In the genomic region with DNA sequence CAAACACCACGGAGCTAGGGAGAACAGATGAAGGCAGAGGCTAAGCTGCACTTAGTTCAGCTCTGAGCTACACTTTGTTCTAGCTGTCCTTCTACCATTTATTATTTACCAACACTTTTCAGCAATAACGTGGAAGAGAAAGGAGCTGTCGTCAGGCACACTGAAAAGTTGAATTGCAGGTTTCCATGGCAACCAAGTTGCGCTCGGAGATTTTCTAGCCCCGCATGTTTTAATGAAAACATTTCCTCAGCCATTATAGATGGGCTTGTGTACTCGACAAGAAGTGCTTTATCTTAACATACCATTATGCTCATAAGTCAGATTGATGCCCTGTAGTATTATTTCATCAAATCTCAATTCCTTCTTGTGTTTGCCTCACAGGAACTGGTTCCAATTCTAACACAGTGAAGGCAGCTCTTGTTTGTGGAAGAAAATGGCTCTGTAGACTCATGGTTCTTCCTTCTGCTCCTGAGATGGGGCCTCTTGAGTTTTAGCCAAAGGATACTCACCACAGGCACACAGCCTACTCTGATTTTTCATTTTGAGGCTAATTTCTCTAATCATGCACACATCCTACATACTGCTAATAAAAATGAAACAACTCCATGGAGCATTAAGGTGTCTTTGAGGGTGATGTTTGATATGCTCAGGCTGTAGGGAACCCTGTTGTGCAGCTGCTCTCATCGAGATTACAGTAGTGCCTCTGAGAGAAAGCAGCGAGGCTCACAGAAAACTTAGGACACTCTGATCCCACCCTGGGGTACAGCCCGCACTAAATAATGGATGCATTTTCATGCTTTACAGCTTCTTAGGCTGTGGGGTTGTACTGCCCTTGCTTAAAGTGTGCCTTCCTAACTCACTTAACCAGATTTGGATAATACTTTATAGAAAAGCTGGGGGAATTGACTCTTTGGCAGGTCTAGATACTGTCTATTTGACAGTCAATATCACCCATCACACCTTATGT, we compare ENCODE assay signal across 14 mouse cellular contexts.
DNase-seq lines count a peak whose midpoint lies in the region; ATAC-seq and TF ChIP-seq lines count a peak whose summit lies in the region.
"Had no signal": no experiment of that assay in that cellular context is flagged by ENCODE, and none has a peak within 500 bp of the region (broad histone marks: within the 10 kb centered on the region; RNA-seq: fewer than 3 reads in every experiment).

No protein-coding gene starts in this region.

- TF ChIP-seq CTCF in midbrain, postnatal 0 days (IDR thresholded peaks at IDR 0.05), result no peak
- TF ChIP-seq CTCF in thymus, adult 2 months (IDR thresholded peaks at IDR 0.05; ENCODE audit: borderline replicate concordance, control insufficient read depth, extremely low read depth, insufficient read depth, low read length, poor library complexity), result no peak
- TF ChIP-seq CTCF in stomach, postnatal 0 days (IDR thresholded peaks at IDR 0.05; ENCODE audit: low read depth), result no peak

- H3K4me2 ChIP-seq in hindbrain, embryonic 12.5 days (replicated peaks), result no peak overlapping the region
- H3K4me2 ChIP-seq in midbrain, postnatal 0 days (ENCODE audit: low read depth, low read length, poor library complexity, severe bottlenecking), result peak overlapping the region; percentile 18; the same call in 1 of the 2 replicates
- H3K4me2 ChIP-seq in stomach, postnatal 0 days (replicated peaks; ENCODE audit: low read depth), result no peak overlapping the region

- peaks cover 19% of the 10 kb centered on the region for H3K4me1 ChIP-seq in hindbrain, embryonic 12.5 days
- H3K4me1 ChIP-seq in midbrain, postnatal 0 days (ENCODE audit: insufficient read depth, low read length), result peaks cover 8% of the 10 kb centered on the region; the same call in 1 of the 2 replicates
- no peaks in the 10 kb centered on the region for H3K4me1 ChIP-seq in thymus, adult 2 months (replicated peaks; ENCODE audit: control insufficient read depth, insufficient read depth, low read length)
- no peaks in the 10 kb centered on the region for H3K4me1 ChIP-seq in stomach, postnatal 0 days (replicated peaks; ENCODE audit: control insufficient read depth, insufficient read depth)

- TF ChIP-seq EP300 in stomach, postnatal 0 days (optimal IDR thresholded peaks at IDR 0.05), result no peak

- ATAC-seq in hindbrain, embryonic 12.5 days (ENCODE audit: low FRiP score), result peak; percentile 63
- peak; percentile 23; the same call in 1 of the 2 replicates for ATAC-seq in midbrain, postnatal 0 days (ENCODE audit: low FRiP score)
- no peak for ATAC-seq in stomach, postnatal 0 days (ENCODE audit: low FRiP score, low TSS enrichment)

- H3K4me3 ChIP-seq in hindbrain, embryonic 12.5 days, result no peak overlapping the region
- H3K4me3 ChIP-seq in midbrain, postnatal 0 days (ENCODE audit: low read depth, low read length), result no peak overlapping the region
- no peak overlapping the region for H3K4me3 ChIP-seq in thymus, adult 2 months (ENCODE audit: control insufficient read depth, insufficient read depth, low read length)
- H3K4me3 ChIP-seq in stomach, postnatal 0 days (ENCODE audit: low read depth, low read length), result no peak overlapping the region
- H3K4me3 ChIP-seq: myocyte had no signal

- no peak overlapping the region for H3K27ac ChIP-seq in hindbrain, embryonic 12.5 days
- no peak overlapping the region; the same call in 1 of the 2 replicates for H3K27ac ChIP-seq in midbrain, postnatal 0 days (ENCODE audit: low read depth, low read length)
- no peak overlapping the region for H3K27ac ChIP-seq in thymus, adult 2 months (ENCODE audit: control insufficient read depth, insufficient read depth, low read length)
- no peak overlapping the region for H3K27ac ChIP-seq in stomach, postnatal 0 days (replicated peaks)
- H3K27ac ChIP-seq: liver, embryonic 14.5 days had no signal

- 38% methylated on average over 10 of the region's 10 CpGs for WGBS in hindbrain, embryonic 12.5 days
- 17% methylated on average over 10 of the region's 10 CpGs for WGBS in midbrain, postnatal 0 days
- WGBS in thymus, adult 2 months, result 72% methylated on average over 10 of the region's 10 CpGs
- WGBS in stomach, postnatal 0 days, result 30% methylated on average over 10 of the region's 10 CpGs

- peaks cover 19% of the 10 kb centered on the region for H3K27me3 ChIP-seq in hindbrain, embryonic 12.5 days
- no peaks in the 10 kb centered on the region for H3K27me3 ChIP-seq in midbrain, postnatal 0 days (ENCODE audit: insufficient read depth, low read length)
- no peaks in the 10 kb centered on the region for H3K27me3 ChIP-seq in thymus, adult 2 months (ENCODE audit: control insufficient read depth, insufficient read depth, low read length)
- no peaks in the 10 kb centered on the region for H3K27me3 ChIP-seq in stomach, postnatal 0 days (ENCODE audit: control insufficient read depth, insufficient read depth, low read length)

- TF ChIP-seq POLR2A in thymus, adult 2 months (IDR thresholded peaks at IDR 0.05; ENCODE audit: control insufficient read depth, extremely low read depth, insufficient read depth, low read length, poor library complexity), result no peak

- no peaks in the 10 kb centered on the region for H3K9me3 ChIP-seq in hindbrain, embryonic 12.5 days (replicated peaks)
- no peaks in the 10 kb centered on the region for H3K9me3 ChIP-seq in midbrain, postnatal 0 days (ENCODE audit: low read length)
- H3K9me3 ChIP-seq in stomach, postnatal 0 days (ENCODE audit: control insufficient read depth, low read length), result no peaks in the 10 kb centered on the region

- no peak overlapping the region for H3K9ac ChIP-seq in hindbrain, embryonic 12.5 days
- no peak overlapping the region for H3K9ac ChIP-seq in midbrain, postnatal 0 days (replicated peaks; ENCODE audit: low read length, poor library complexity, severe bottlenecking)
- no peak overlapping the region for H3K9ac ChIP-seq in stomach, postnatal 0 days (ENCODE audit: low read length)
- H3K9ac ChIP-seq: liver, embryonic 14.5 days had no signal

- DNase-seq in embryo, embryonic 10 days (ENCODE audit: low spot score), result peak; percentile 21
- no peak for DNase-seq in embryo, embryonic 9.5 days (ENCODE audit: extremely low spot score)
- peak; percentile 57 for DNase-seq in brain, embryonic 18.5 days (ENCODE audit: low read depth, low spot score)
- peak; percentile 75 for DNase-seq in midbrain, postnatal 0 days (ENCODE audit: low spot score)
- no peak for DNase-seq in thymus, adult 2 months
- no peak for DNase-seq in gastrocnemius, postnatal 10 days
- DNase-seq in stomach, postnatal 0 days (ENCODE audit: low spot score), result no peak
- DNase-seq: adrenal gland, adult 2 months; cerebellum, adult 8-10 months; kidney, adult 18-20 months had no signal

- no peaks in the 10 kb centered on the region for H3K36me3 ChIP-seq in hindbrain, embryonic 12.5 days
- no peaks in the 10 kb centered on the region for H3K36me3 ChIP-seq in midbrain, postnatal 0 days (ENCODE audit: insufficient read depth, low read length)
- no peaks in the 10 kb centered on the region for H3K36me3 ChIP-seq in thymus, adult 2 months (ENCODE audit: control insufficient read depth, insufficient read depth, low read length)
- H3K36me3 ChIP-seq in stomach, postnatal 0 days (ENCODE audit: control insufficient read depth, insufficient read depth, low read length), result no peaks in the 10 kb centered on the region
- H3K36me3 ChIP-seq: G1E had no signal

Comparison
In these comparisons a context has a peak if more than half of its experiments do, and no peak if none do; other contexts are left out.
1. DNase-seq: peak in embryo, embryonic 10 days (single experiment), brain, embryonic 18.5 days (single experiment) and midbrain, postnatal 0 days (single experiment); none in embryo, embryonic 9.5 days (single experiment), thymus, adult 2 months (single experiment), gastrocnemius, postnatal 10 days (single experiment) and stomach, postnatal 0 days (single experiment).